Comparison of ENCODE assay signal across 8 mouse cellular contexts in the genomic region with DNA sequence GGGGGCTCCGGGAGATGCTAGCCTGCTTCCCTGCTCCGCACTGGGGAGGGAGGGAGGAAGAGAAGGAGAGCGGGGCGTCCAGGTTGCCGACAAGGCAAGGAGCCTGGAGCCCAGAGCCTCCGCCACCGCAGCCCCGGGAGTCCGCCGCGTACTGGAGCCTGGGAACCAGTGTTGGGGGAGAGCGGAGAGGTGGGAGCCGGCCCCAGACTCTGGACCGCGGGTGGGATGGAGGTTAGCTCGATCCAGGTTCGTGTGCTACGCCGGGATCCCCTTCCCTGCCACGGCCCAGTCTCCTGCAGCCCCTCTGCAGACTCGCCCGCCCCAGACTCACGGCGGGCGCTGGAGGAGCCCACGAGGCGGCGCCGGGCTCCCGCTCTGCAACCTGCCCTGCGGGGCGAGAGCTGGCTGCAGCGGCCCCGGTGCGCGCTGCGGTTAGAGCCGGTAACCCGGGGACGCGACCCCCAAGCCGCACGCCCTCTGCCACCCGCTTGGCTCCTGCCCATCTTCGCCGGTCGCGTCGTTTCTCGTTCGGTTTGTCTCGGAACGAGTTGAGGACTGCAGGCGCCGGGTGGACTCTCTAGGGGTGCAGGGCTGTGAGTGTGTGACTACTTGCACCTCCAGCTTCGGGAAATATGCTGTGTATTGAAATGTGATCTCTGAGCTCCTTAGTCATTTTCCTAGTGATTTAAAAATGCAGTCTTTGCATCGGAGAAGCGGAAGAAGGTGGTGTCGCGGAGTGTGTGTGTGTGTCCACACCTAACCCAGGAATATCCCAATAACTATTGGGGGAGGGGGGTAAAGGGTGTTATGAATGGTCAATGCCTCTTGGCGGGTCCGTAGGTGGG. TPM values are rescaled to one million over a fixed set of nuclear protein-coding genes. Genes with fewer than 3 reads are reported as not detected.
A peak's percentile ranks its signal among the peaks of the same experiment; 100 is the strongest.
DNase-seq lines count a peak whose midpoint lies in the region; ATAC-seq lines count a peak whose summit lies in the region.

No protein-coding gene starts in this region.

- ATAC-seq in hindbrain, embryonic 13.5 days (ENCODE audit: low FRiP score), result peak; percentile 62
- peak; percentile 69 for ATAC-seq in midbrain, embryonic 14.5 days (ENCODE audit: low FRiP score, low TSS enrichment)

- intact Hi-C loops in left cerebral cortex, postnatal 36 days (cut with DNase I), result loop anchor here (5.0 to 10.0 kb wide), 8 partner anchors 72 to 704 kb away; no protein-coding TSS in a partner anchor

- peaks cover 50% of the 10 kb centered on the region for H3K27me3 ChIP-seq in forebrain, embryonic 10.5 days (ENCODE audit: poor library complexity, severe bottlenecking)
- H3K27me3 ChIP-seq in hindbrain, embryonic 13.5 days, result peaks cover 16% of the 10 kb centered on the region
- peaks cover 10% of the 10 kb centered on the region; the same call in 1 of the 2 replicates for H3K27me3 ChIP-seq in midbrain, embryonic 14.5 days (ENCODE audit: control insufficient read depth, insufficient read depth, low read length)

- H3K4me1 ChIP-seq in forebrain, embryonic 10.5 days, result peaks cover 55% of the 10 kb centered on the region
- H3K4me1 ChIP-seq in hindbrain, embryonic 13.5 days (replicated peaks), result peaks cover 40% of the 10 kb centered on the region
- peaks cover 19% of the 10 kb centered on the region for H3K4me1 ChIP-seq in midbrain, embryonic 14.5 days (ENCODE audit: control insufficient read depth, insufficient read depth, low read length)

- no peaks in the 10 kb centered on the region for H3K36me3 ChIP-seq in forebrain, embryonic 10.5 days (replicated peaks)
- no peaks in the 10 kb centered on the region for H3K36me3 ChIP-seq in hindbrain, embryonic 13.5 days
- no peaks in the 10 kb centered on the region for H3K36me3 ChIP-seq in midbrain, embryonic 14.5 days (ENCODE audit: control insufficient read depth, insufficient read depth, low read length)

- peak overlapping the region; percentile 77 for H3K4me3 ChIP-seq in forebrain, embryonic 10.5 days
- peak overlapping the region; percentile 76 for H3K4me3 ChIP-seq in hindbrain, embryonic 13.5 days
- H3K4me3 ChIP-seq in midbrain, embryonic 14.5 days (replicated peaks; ENCODE audit: low read depth, low read length), result peak overlapping the region; percentile 79

- DNase-seq in gastrocnemius, postnatal 10 days, result peak; percentile 36
- no peak for DNase-seq in gastrocnemius, adult 8-10 months (ENCODE audit: low spot score in 2 of 2)
- DNase-seq in adrenal gland, adult 2 months, result peak; percentile 79
- DNase-seq in forebrain, embryonic 10.5 days (ENCODE audit: extremely low spot score, low spot score), result peak; percentile 74
- DNase-seq in left cerebral cortex, postnatal 36 days (ENCODE audit: low spot score in 2 of 2), result peak; percentile 46 to 76
- DNase-seq in midbrain, embryonic 14.5 days, result peak; percentile 88
- DNase-seq in testis, postnatal 14 days (ENCODE audit: low spot score), result peak; percentile 26

- peak overlapping the region; percentile 97 for H3K4me2 ChIP-seq in hindbrain, embryonic 13.5 days
- H3K4me2 ChIP-seq in midbrain, embryonic 14.5 days (ENCODE audit: low read length), result peak overlapping the region; percentile 98

- H3K9ac ChIP-seq in hindbrain, embryonic 13.5 days, result peak overlapping the region; percentile 94
- H3K9ac ChIP-seq in midbrain, embryonic 14.5 days (replicated peaks; ENCODE audit: low read length), result peak overlapping the region; percentile 91

- peak overlapping the region; percentile 95 for H3K27ac ChIP-seq in forebrain, embryonic 10.5 days
- peak overlapping the region; percentile 97 for H3K27ac ChIP-seq in hindbrain, embryonic 13.5 days
- H3K27ac ChIP-seq in midbrain, embryonic 14.5 days (replicated peaks; ENCODE audit: low read depth, low read length), result peak overlapping the region; percentile 96

- WGBS in forebrain, embryonic 10.5 days, result 0% methylated on average over 62 of the region's 62 CpGs
- 0% methylated on average over 61 of the region's 62 CpGs for WGBS in hindbrain, embryonic 13.5 days
- under 1% methylated on average over 62 of the region's 62 CpGs for WGBS in midbrain, embryonic 14.5 days

- H3K9me3 ChIP-seq in forebrain, embryonic 10.5 days, result no peaks in the 10 kb centered on the region
- H3K9me3 ChIP-seq in hindbrain, embryonic 13.5 days, result no peaks in the 10 kb centered on the region
- H3K9me3 ChIP-seq in midbrain, embryonic 14.5 days (ENCODE audit: control insufficient read depth, low read length), result no peaks in the 10 kb centered on the region

RNA-seq across cellular contexts. Expression of a gene that starts 39.7 kb away (rescaled TPM):
- 10 to 100 TPM; 11.0 to 15.0 TPM for total RNA-seq in gastrocnemius, postnatal 10 days (2021)
- 1 to 10 TPM in 3 of 4 experiments, under 1 TPM in 1; 0.77 to 2.5 (median 2.0) TPM for total RNA-seq in gastrocnemius, adult 8-10 months (2022)
- 10 to 100 TPM; 15.5 to 16.9 TPM for total RNA-seq in adrenal gland, adult 2 months (2021)
- polyA plus RNA-seq in adrenal gland, adult 2 months (2012; rRNA removed), result 6.0 and 7.2 TPM in 2 replicates
- 22.1 and 27.9 TPM in 2 replicates for polyA plus RNA-seq in forebrain, embryonic 10.5 days (2016; fragmentation: Nextera tagmentation; extraction: Ambion mirVana)
- 33.1 and 33.3 TPM in 2 replicates for polyA plus RNA-seq in hindbrain, embryonic 13.5 days (2015; fragmentation: Nextera tagmentation; extraction: Ambion mirVana)
- total RNA-seq in left cerebral cortex, postnatal 36 days (2021), result 100 to 1,000 TPM; 127 to 178 TPM
- polyA plus RNA-seq in midbrain, embryonic 14.5 days (2014; fragmentation: Nextera tagmentation; extraction: Ambion mirVana), result 35.3 and 38.0 TPM in 2 replicates

Comparison
In these comparisons a context has a peak if more than half of its experiments do, and no peak if none do; other contexts are left out.
1. DNase-seq: peak in gastrocnemius, postnatal 10 days (single experiment), adrenal gland, adult 2 months (single experiment), forebrain, embryonic 10.5 days (single experiment), left cerebral cortex, postnatal 36 days (2 of 2), midbrain, embryonic 14.5 days (single experiment) and testis, postnatal 14 days (single experiment); none in gastrocnemius, adult 8-10 months (0 of 2).
2. RNA of a gene that starts 39.7 kb away (total RNA-seq): 127 to 178 TPM in left cerebral cortex, postnatal 36 days; 15.5 to 16.9 TPM in adrenal gland, adult 2 months, 11.0 to 15.0 TPM in gastrocnemius, postnatal 10 days and 0.77 to 2.5 TPM in gastrocnemius, adult 8-10 months; every median in the first group is over 4 times any median in the second.
3. Peak in every context shown above with its lines, with median percentiles within 50 percentile points of each other: H3K27ac ChIP-seq and H3K4me3 ChIP-seq.